Mouse (Mus musculus): Measurements from ENCODE around the gene Gm21704. TPM values are rescaled to one million over a fixed set of nuclear protein-coding genes. Genes with fewer than 3 reads are reported as not detected.

Gene Gm21704
- not detected for total RNA-seq (2023)

DNA sequence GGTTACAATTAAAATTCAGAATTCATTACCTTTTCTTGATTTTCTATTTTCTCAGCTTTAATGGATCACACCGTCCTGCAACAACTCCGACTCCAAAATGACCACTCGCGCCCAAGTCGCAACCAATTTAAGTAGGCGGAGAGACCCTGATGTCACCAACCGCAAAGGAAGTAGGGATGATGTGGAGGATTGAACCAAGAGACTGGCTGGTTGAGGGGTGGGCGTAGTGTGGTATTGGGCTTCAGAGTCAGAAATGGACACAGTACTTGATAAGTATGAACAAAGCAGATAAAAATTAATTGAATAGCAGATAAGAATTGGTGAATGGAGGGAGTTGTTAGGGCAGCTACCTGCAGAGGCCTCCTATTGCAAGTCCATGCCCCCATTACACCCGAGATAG is at the start of gene Gm21704, which contains the start of gene Gm21708:
TSS of gene Gm21704 (minus strand) at position 101 of the 400 bp plus-strand sequence.
TSS of gene Gm21708 (minus strand) at position 101 of the 400 bp plus-strand sequence.

DNA sequence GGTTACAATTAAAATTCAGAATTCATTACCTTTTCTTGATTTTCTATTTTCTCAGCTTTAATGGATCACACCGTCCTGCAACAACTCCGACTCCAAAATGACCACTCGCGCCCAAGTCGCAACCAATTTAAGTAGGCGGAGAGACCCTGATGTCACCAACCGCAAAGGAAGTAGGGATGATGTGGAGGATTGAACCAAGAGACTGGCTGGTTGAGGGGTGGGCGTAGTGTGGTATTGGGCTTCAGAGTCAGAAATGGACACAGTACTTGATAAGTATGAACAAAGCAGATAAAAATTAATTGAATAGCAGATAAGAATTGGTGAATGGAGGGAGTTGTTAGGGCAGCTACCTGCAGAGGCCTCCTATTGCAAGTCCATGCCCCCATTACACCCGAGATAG is 64.7 kb downstream of the Gm21704 start, which contains the start of gene Gm21693:
TSS of gene Gm21693 (minus strand) at position 101 of the 400 bp plus-strand sequence.

Other genes starting within 250 kb of the Gm21704 start
- gene Gm21677, start 103.7 kb downstream of the Gm21704 start, total RNA-seq (2023): not detected
- gene Gm21693, start 64.8 kb downstream of the Gm21704 start, total RNA-seq (2023): not detected
- not detected for gene Gm21708, start within 50 bp of the Gm21704 start, total RNA-seq (2023)

Data from T-cell, adult 66 days (primary cell).